Mouse (Mus musculus): Measurements from ENCODE around the gene Ddo. TPM values are rescaled to one million over a fixed set of nuclear protein-coding genes. Genes with fewer than 3 reads are reported as not detected.

The Ddo gene
- polyA plus RNA-seq, 1 experiment from 2014 or later: 0.15 TPM

DNA sequence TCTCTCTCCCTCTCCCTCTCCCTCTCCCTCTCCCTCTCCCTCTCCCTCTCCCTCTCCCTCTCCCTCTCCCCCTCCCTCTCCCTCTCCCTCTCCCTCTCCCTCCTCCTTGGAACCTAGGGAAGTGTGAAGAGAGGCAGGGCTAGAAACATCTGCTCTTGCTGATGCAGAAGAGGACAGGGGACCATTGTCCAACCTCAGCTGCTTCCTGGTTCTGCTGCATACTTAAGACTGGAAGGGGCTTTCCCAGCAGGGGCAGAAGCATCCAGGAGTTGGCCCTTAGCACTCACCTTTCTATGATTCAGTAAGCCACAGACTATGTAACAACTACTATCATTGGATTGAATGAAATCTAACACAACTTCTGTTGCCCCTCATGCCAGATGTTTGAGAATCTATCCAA is 38.8 kb downstream of the Ddo start:
- Histone ChIP-seq H3K9ac (no peak overlapping the region), H3K4me1 (no peaks in the 10 kb centered on the region), H3K27me3 (no peaks in the 10 kb centered on the region), H3K4me3 (no peak overlapping the region), H3K27ac (no peak overlapping the region), H3K36me3 (no peaks in the 10 kb centered on the region), H3K4me2 (no peak overlapping the region), H3K9me3 (no peaks in the 10 kb centered on the region)
- ATAC-seq (ENCODE audit: insufficient number of reproducible peaks, low FRiP score, low TSS enrichment, low read depth): no peak

DNA sequence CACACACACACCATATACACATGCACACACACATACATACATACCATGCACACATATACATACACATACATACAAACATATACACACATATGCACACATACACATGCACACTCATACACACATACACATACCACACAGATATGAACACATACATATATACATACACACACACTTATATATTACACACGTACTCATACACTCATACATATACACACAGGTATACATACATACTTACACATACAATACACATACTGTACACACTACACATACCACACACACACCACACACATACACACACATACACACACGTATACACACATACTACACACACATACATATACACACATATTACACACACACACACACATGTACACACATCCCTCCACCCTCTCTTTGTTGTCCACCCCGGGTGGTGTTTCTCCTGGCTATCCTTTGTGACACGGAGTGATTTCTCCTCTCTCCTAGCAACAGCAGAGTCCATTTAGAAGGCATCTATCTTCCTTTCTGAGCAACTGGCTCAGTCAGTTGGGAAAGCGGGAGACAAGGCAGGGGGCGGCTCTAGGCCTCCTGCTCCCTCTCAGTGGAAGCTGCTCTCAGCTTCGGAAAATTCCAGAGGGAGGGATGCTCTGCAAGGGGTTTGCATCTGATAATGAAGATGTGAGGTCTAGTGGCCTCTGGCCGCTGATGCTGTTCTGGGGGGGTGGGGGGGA is 42.9 kb downstream of the Ddo start:
- H3K4me3 ChIP-seq: no peak overlapping the region
- no peak for ATAC-seq (ENCODE audit: insufficient number of reproducible peaks, low FRiP score, low TSS enrichment, low read depth)
- H3K36me3 ChIP-seq: no peaks in the 10 kb centered on the region
- H3K27me3 ChIP-seq: no peaks in the 10 kb centered on the region
- H3K4me2 ChIP-seq: no peak overlapping the region
- peaks cover 7% of the 10 kb centered on the region; the same call in 1 of the 2 replicates for H3K4me1 ChIP-seq
- WGBS: 66% methylated on average over 8 of the region's 8 CpGs
- no peak overlapping the region for H3K27ac ChIP-seq
- H3K9me3 ChIP-seq: no peaks in the 10 kb centered on the region
- no peak overlapping the region for H3K9ac ChIP-seq

DNA sequence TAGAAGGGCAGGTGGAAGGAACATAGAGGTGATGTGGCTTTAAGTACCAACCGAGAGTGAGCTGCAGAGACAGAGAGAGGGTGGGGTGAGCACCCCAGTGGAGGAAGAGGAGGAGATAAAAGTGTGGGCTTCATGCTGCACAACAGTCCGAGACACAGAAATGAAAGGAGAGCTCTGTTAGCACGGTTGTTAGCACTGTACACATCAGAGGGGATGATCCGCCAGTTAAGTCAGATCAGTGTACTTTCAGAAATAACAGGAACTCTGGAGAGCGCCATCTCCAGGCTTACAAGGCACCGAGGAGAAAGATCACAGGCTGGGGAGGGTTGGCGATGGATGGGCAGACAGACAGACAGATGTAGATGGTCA is 43.5 kb downstream of the Ddo start:
- peaks cover 7% of the 10 kb centered on the region; the same call in 1 of the 2 replicates for H3K4me1 ChIP-seq
- no peaks in the 10 kb centered on the region for H3K27me3 ChIP-seq
- no peak overlapping the region for H3K27ac ChIP-seq
- H3K9ac ChIP-seq: no peak overlapping the region
- no peak overlapping the region for H3K4me2 ChIP-seq
- H3K4me3 ChIP-seq: no peak overlapping the region
- no peaks in the 10 kb centered on the region for H3K9me3 ChIP-seq
- no peaks in the 10 kb centered on the region for H3K36me3 ChIP-seq
- ATAC-seq (ENCODE audit: insufficient number of reproducible peaks, low FRiP score, low TSS enrichment, low read depth): no peak
- 70% methylated on average over 7 of the region's 7 CpGs for WGBS

DNA sequence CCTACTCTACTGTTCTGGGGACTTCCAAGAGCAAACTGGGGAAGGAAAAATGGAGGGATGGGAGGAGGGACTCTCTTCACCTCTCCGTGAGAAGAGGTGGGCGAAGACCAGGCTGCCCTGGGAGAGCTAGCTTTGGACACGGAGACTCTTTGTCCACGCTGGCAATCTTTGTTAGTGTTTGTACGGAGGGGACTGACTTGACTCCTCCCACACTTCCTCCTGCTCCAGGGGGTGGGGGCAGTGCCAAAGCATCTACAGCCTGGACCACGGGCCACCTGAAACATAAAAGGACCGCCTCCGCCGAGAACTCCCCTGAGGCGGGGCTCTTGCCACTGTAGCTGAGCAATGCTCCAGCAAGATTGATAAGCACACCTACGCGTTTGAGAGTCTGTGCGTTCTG is 44.3 kb downstream of the Ddo start:
- no peaks in the 10 kb centered on the region for H3K27me3 ChIP-seq

DNA sequence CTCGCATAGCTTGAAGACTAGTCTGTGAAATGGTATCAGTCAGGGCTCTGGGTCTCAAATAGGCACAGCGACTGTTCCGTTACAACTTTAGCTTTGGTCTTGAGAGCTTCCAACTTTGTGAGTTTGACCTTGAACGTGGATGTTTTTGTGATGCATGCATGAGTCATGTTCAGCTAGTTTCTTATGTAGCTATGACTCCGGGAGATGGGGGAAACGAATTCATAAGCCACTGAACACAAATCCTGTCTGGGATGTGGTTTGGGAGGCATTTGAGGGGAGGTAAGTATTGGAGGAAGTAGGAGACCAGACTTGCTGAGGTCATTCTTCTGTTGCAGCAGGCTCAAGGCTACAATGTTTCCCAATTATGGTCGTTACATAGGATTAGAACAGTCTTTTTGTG is 46.1 kb downstream of the Ddo start:
- Histone ChIP-seq H3K4me2 (no peak overlapping the region), H3K4me1 (peaks cover 7% of the 10 kb centered on the region; the same call in 1 of the 2 replicates), H3K9me3 (no peaks in the 10 kb centered on the region), H3K27me3 (peaks cover 4% of the 10 kb centered on the region; the same call in 1 of the 2 replicates), H3K9ac (no peak overlapping the region), H3K4me3 (no peak overlapping the region), H3K36me3 (no peaks in the 10 kb centered on the region), H3K27ac (no peak overlapping the region)
- ATAC-seq (ENCODE audit: insufficient number of reproducible peaks, low FRiP score, low TSS enrichment, low read depth): no peak
- 81% methylated on average over 7 of the region's 7 CpGs for WGBS

More for the DNA sequence above, 44.3 kb downstream of the Ddo start:
- H3K9ac ChIP-seq: no peak overlapping the region
- H3K36me3 ChIP-seq: no peaks in the 10 kb centered on the region
- 5% methylated on average over 13 of the region's 13 CpGs for WGBS
- peak overlapping the region; percentile 19 for H3K4me3 ChIP-seq
- peak overlapping the region; percentile 42 for H3K4me2 ChIP-seq
- no peak overlapping the region for H3K27ac ChIP-seq
- H3K9me3 ChIP-seq: no peaks in the 10 kb centered on the region
- ATAC-seq (ENCODE audit: insufficient number of reproducible peaks, low FRiP score, low TSS enrichment, low read depth): no peak
- peaks cover 7% of the 10 kb centered on the region; the same call in 1 of the 2 replicates for H3K4me1 ChIP-seq

DNA sequence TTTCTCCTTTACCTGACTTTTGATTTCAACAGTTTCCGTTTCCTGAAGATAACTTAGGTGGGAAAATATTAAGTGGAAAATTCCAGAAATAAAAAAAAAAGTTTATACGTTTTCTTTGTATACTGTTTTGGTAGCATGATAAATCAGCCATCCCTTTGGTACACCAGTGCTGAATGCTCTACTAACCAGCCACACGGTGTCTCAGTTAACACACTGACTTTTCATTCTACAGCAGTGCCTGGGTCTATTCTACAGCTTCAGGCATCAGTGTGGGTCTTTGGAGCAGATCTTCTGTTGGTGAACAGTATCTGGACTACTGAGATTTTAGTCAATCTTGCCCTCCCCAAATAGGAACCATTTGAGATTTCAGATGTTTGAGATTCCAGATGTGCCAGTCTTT is 48.7 kb downstream of the Ddo start:
- Histone ChIP-seq H3K36me3 (no peaks in the 10 kb centered on the region), H3K4me3 (no peak overlapping the region), H3K27me3 (peaks cover 5% of the 10 kb centered on the region; the same call in 1 of the 2 replicates), H3K9me3 (no peaks in the 10 kb centered on the region), H3K27ac (no peak overlapping the region), H3K4me1 (peaks cover 12% of the 10 kb centered on the region), H3K9ac (no peak overlapping the region), H3K4me2 (no peak overlapping the region)
- ATAC-seq (ENCODE audit: insufficient number of reproducible peaks, low FRiP score, low TSS enrichment, low read depth): no peak
- 79% methylated on average over 3 of the region's 3 CpGs for WGBS

DNA sequence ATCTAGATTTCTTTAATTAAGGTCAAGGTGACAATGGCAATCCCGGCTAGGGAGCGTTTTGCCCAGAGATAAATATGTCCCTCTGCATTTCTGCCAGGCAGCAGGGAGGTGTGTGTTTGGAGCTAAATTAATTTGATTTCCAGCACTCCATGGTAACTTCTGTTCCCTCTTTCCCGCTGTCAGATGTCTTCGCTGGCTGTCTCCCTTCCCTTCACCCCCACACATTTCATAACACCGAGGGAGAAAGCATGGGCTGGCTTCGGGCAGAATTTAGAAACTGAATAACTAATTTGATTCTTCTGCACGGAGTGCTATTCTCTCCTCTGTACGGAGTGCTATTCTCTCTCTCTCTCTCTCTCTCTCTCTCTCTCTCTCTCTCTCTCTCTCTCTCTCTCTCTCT is 52.7 kb downstream of the Ddo start:
- WGBS: 34% methylated on average over 8 of the region's 8 CpGs
- no peak overlapping the region for H3K27ac ChIP-seq
- peak overlapping the region; percentile 59 for H3K4me3 ChIP-seq
- H3K4me2 ChIP-seq: peak overlapping the region; percentile 97; the same call in 1 of the 2 replicates
- ATAC-seq (ENCODE audit: insufficient number of reproducible peaks, low FRiP score, low TSS enrichment, low read depth): no peak
- H3K4me1 ChIP-seq: peaks cover 5% of the 10 kb centered on the region
- H3K9me3 ChIP-seq: no peaks in the 10 kb centered on the region
- H3K9ac ChIP-seq: no peak overlapping the region
- H3K36me3 ChIP-seq: no peaks in the 10 kb centered on the region
- peaks cover 5% of the 10 kb centered on the region; the same call in 1 of the 2 replicates for H3K27me3 ChIP-seq

DNA sequence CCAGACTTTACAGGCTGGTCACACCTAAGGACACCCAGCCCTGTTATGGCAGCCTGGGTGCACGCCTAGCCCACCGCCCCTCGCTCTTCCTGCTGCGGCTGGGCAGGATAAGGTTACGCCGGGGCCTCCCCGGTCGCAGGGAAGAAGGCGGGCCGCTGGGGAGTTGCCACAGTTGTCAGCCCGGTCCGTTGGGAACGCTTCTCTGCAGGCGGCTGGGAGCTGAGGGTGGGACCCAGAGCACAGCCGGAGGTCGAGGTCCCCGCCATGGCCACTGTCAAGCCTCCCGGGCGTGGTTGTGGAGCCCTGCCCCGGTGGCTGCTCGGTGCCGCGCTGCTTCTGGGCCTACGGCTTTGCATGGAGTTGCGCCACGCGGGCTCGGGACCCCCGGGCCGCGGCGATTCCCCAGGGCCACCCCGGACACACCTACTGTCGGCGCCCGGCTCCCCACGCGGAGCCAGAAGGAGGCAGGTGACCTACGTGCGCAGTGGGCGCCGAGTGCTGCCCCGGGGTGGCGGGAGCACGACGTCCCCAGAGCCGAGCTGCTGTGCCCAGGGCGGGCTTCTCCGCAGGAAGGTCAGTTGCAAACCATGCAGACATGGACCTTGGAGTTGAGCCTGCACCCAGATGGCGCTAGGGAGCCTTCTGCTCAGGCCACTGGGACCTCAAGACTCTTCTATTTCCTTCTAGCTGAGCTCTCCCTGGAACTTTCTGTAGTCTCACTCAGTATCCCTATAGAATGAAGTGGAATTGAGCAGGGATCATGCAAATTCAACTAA is 53.5 kb downstream of the Ddo start, which contains the start of gene Mettl24:
Gene Mettl24 (plus strand): TSS at position 191 of the 776 bp plus-strand sequence.
- under 1% methylated on average over 45 of the region's 50 CpGs for WGBS
- Histone ChIP-seq H3K4me1 (peaks cover 5% of the 10 kb centered on the region), H3K4me2 (peak within 1 kb of the TSS; percentile 97), H3K4me3 (peak within 1 kb of the TSS; percentile 59), H3K27me3 (peaks cover 5% of the 10 kb centered on the region; the same call in 1 of the 2 replicates), H3K9ac (peak within 1 kb of the TSS; percentile 56), H3K36me3 (no peaks in the 10 kb centered on the region), H3K9me3 (no peaks in the 10 kb centered on the region), H3K27ac (0 out of 2 replicates have a peak within 1 kb of the TSS, but pooled peaks have one; percentile 38)
- peak; percentile 75 for ATAC-seq (ENCODE audit: insufficient number of reproducible peaks, low FRiP score, low TSS enrichment, low read depth)

DNA sequence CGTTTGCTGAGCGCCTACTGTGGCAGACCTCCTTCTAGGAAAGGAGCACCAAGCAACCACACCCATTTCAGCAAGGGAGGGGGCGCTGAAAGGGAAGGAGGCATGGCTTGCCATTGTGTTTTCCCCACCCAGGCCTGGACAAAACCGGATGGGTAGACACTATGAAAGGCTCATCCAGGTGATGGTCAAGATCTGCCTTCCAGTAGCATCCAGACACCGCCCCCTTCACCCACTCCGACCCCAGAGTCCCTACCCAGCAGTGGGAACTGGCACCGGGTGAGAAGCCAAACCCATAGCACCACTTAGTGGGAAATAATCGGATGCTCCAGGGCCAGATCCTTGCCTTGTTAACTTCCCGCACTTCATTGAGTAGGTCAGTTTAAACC is 54.0 kb downstream of the Ddo start:
- H3K4me1 ChIP-seq: peaks cover 5% of the 10 kb centered on the region
- H3K4me3 ChIP-seq: peak overlapping the region; percentile 59
- no peak overlapping the region for H3K27ac ChIP-seq
- H3K36me3 ChIP-seq: no peaks in the 10 kb centered on the region
- 59% methylated on average over 9 of the region's 9 CpGs for WGBS
- H3K4me2 ChIP-seq: peak overlapping the region; percentile 97
- peak overlapping the region; percentile 56; the same call in 1 of the 2 replicates for H3K9ac ChIP-seq
- ATAC-seq (ENCODE audit: insufficient number of reproducible peaks, low FRiP score, low TSS enrichment, low read depth): no peak
- H3K9me3 ChIP-seq: no peaks in the 10 kb centered on the region
- peaks cover 5% of the 10 kb centered on the region; the same call in 1 of the 2 replicates for H3K27me3 ChIP-seq

DNA sequence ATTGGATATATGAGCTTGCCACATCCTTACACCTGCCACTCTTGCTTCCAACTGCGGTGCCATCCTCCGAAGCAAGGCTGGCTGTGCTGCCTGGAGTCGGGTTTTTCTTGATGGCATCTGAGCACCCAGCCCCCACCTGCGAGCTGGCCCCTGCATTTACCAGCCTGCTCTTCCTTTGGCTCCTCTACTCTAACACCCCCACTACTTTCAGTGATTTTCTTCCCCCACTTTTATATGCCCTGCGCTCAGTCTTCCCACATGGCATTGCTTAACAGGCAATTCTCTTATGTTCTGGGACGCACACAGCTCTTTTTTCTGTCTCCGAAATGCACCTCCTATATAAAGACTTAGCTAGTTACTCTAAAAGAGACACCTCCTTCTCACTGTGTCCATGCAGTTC is 54.5 kb downstream of the Ddo start:
- no peak overlapping the region for H3K27ac ChIP-seq
- WGBS: 84% methylated on average over 7 of the region's 7 CpGs
- H3K4me1 ChIP-seq: peaks cover 5% of the 10 kb centered on the region
- peaks cover 5% of the 10 kb centered on the region; the same call in 1 of the 2 replicates for H3K27me3 ChIP-seq
- H3K36me3 ChIP-seq: no peaks in the 10 kb centered on the region
- no peak overlapping the region for H3K4me2 ChIP-seq
- ATAC-seq (ENCODE audit: insufficient number of reproducible peaks, low FRiP score, low TSS enrichment, low read depth): no peak
- no peaks in the 10 kb centered on the region for H3K9me3 ChIP-seq
- no peak overlapping the region for H3K9ac ChIP-seq
- no peak overlapping the region for H3K4me3 ChIP-seq

DNA sequence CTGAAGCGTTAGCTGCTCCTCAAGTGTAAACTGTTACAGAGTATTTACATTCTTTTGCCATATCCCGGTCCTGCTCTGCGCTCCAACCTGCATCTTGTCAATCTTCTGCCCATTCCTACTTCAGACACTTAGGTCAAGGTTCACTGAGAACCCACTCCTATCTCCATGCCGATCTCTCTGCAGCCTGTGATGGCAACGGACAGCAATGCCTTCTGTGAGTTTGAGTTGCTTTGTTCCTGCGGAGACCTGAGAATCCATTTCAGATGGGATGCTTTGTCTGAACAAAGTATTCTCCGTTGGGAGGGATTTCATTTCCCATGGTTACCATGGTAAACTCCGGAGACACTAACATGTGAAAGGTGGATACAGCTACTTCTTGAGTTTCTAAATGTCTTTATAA is 55.8 kb downstream of the Ddo start:
- ATAC-seq (ENCODE audit: insufficient number of reproducible peaks, low FRiP score, low TSS enrichment, low read depth): no peak
- H3K4me1 ChIP-seq: peaks cover 5% of the 10 kb centered on the region
- no peak overlapping the region for H3K4me2 ChIP-seq
- H3K4me3 ChIP-seq: no peak overlapping the region
- H3K36me3 ChIP-seq: no peaks in the 10 kb centered on the region
- H3K27me3 ChIP-seq: peaks cover 4% of the 10 kb centered on the region; the same call in 1 of the 2 replicates
- no peaks in the 10 kb centered on the region for H3K9me3 ChIP-seq
- no peak overlapping the region for H3K27ac ChIP-seq
- H3K9ac ChIP-seq: no peak overlapping the region
- 64% methylated on average over 8 of the region's 8 CpGs for WGBS

DNA sequence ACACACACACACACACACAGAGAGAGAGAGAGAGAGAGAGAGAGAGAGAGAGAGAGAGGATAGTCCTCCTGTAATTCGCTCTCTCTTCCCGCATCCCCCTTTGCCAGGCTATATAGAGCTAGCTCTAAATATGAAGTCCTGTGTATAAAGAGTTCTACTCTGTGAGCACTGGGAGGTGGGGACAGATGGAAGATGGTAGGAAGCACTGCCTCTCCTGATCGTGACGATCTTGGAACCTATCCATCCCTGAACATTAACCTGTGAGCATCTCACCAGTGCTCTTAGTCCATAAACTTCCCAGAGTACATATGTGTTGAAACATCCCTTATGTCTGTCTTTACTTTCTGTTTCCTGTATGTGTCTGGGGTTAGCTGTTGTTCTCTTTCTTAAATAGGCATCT is 57.2 kb downstream of the Ddo start:
- no peaks in the 10 kb centered on the region for H3K36me3 ChIP-seq
- peaks cover 5% of the 10 kb centered on the region for H3K4me1 ChIP-seq
- no peak for ATAC-seq (ENCODE audit: insufficient number of reproducible peaks, low FRiP score, low TSS enrichment, low read depth)
- no peaks in the 10 kb centered on the region for H3K27me3 ChIP-seq
- H3K4me3 ChIP-seq: no peak overlapping the region
- no peak overlapping the region for H3K27ac ChIP-seq
- no peaks in the 10 kb centered on the region for H3K9me3 ChIP-seq
- no peak overlapping the region for H3K9ac ChIP-seq
- 82% methylated on average over 4 of the region's 4 CpGs for WGBS
- H3K4me2 ChIP-seq: no peak overlapping the region
